8 mouse cellular contexts compared by ENCODE assay signal in genomic region chr3:79883092-79883491, GRCm38 (mm10). TPM values are rescaled to one million over a fixed set of nuclear protein-coding genes. Genes with fewer than 3 reads are reported as not detected.
A peak's percentile ranks its signal among the peaks of the same experiment; 100 is the strongest.
DNase-seq lines count a peak whose midpoint lies in the region; ATAC-seq and TF ChIP-seq lines count a peak whose summit lies in the region.

No protein-coding gene starts in this region.

- no peak overlapping the region for H3K9ac ChIP-seq in hindbrain, embryonic 11.5 days (ENCODE audit: low read depth, low read length)
- H3K9ac ChIP-seq in hindbrain, embryonic 16.5 days (ENCODE audit: low read depth, low read length) = no peak overlapping the region

- WGBS in hindbrain, embryonic 11.5 days = 48% methylated on average over 7 of the region's 7 CpGs
- 51% methylated on average over 7 of the region's 7 CpGs for WGBS in hindbrain, embryonic 16.5 days

- no peaks in the 10 kb centered on the region for H3K9me3 ChIP-seq in hindbrain, embryonic 11.5 days (ENCODE audit: control insufficient read depth, low read length)
- no peaks in the 10 kb centered on the region for H3K9me3 ChIP-seq in hindbrain, embryonic 16.5 days (ENCODE audit: control insufficient read depth, low read length)

- no peaks in the 10 kb centered on the region for H3K36me3 ChIP-seq in hindbrain, embryonic 11.5 days (ENCODE audit: control insufficient read depth, insufficient read depth, low read length)
- H3K36me3 ChIP-seq in hindbrain, embryonic 16.5 days (ENCODE audit: control insufficient read depth, insufficient read depth, low read length) = no peaks in the 10 kb centered on the region
- H3K36me3 ChIP-seq in testis, adult 2 months (ENCODE audit: control insufficient read depth, insufficient read depth, low read length) = no peaks in the 10 kb centered on the region

- H3K4me1 ChIP-seq in hindbrain, embryonic 11.5 days (replicated peaks; ENCODE audit: control insufficient read depth, insufficient read depth, low read length) = no peaks in the 10 kb centered on the region
- no peaks in the 10 kb centered on the region; the same call in 1 of the 2 replicates for H3K4me1 ChIP-seq in hindbrain, embryonic 16.5 days (ENCODE audit: control insufficient read depth, insufficient read depth, low read depth, low read length)
- peaks cover 4% of the 10 kb centered on the region; the same call in 1 of the 2 replicates for H3K4me1 ChIP-seq in testis, adult 2 months (ENCODE audit: control insufficient read depth, insufficient read depth, low read length)

- ATAC-seq in hindbrain, embryonic 11.5 days (ENCODE audit: low FRiP score) = 0 out of 2 replicates have a peak, but pooled peaks have one; percentile 17
- no peak for ATAC-seq in hindbrain, embryonic 16.5 days
- ATAC-seq in megakaryocyte-erythroid progenitor cell, adult 5-6 weeks (replicated peaks; ENCODE audit: low FRiP score, low TSS enrichment, poor library complexity, severe bottlenecking) = peak; percentile 83

- H3K4me2 ChIP-seq in hindbrain, embryonic 11.5 days (replicated peaks; ENCODE audit: low read depth, low read length) = no peak overlapping the region
- no peak overlapping the region for H3K4me2 ChIP-seq in hindbrain, embryonic 16.5 days (ENCODE audit: low read length)

- peak; percentile 42; the same call in 1 of the 2 replicates for TF ChIP-seq CTCF in testis, adult 2 months (IDR thresholded peaks at IDR 0.05; ENCODE audit: control insufficient read depth, insufficient read depth, insufficient replicate concordance, low read depth, low read length)

- DNase-seq in hindbrain, embryonic 11.5 days (ENCODE audit: low spot score) = peak; percentile 77
- peak; percentile 71 for DNase-seq in adrenal gland, adult 2 months
- peak; percentile 68 for DNase-seq in embryo, embryonic 10 days (ENCODE audit: low spot score)
- peak; percentile 40 to 74 for DNase-seq in heart, adult 9 months (ENCODE audit: low spot score in 2 of 2)
- peak; percentile 59 for DNase-seq in layer of hippocampus, adult 9-11 months

- no peak overlapping the region for H3K4me3 ChIP-seq in hindbrain, embryonic 11.5 days (ENCODE audit: low read depth, low read length)
- no peak overlapping the region for H3K4me3 ChIP-seq in hindbrain, embryonic 16.5 days (ENCODE audit: low read length)
- no peak overlapping the region for H3K4me3 ChIP-seq in testis, adult 2 months (ENCODE audit: control insufficient read depth, low read depth, low read length)

- no peak overlapping the region for H3K27ac ChIP-seq in hindbrain, embryonic 11.5 days (ENCODE audit: low read depth, low read length)
- no peak overlapping the region for H3K27ac ChIP-seq in hindbrain, embryonic 16.5 days (ENCODE audit: low read depth, low read length)
- H3K27ac ChIP-seq in testis, adult 2 months (ENCODE audit: control insufficient read depth, insufficient read depth, low read depth, low read length) = no peak overlapping the region

- H3K27me3 ChIP-seq in hindbrain, embryonic 11.5 days (ENCODE audit: control insufficient read depth, insufficient read depth, low read length) = no peaks in the 10 kb centered on the region
- peaks cover 4% of the 10 kb centered on the region; the same call in 1 of the 2 replicates for H3K27me3 ChIP-seq in hindbrain, embryonic 16.5 days (replicated peaks; ENCODE audit: control insufficient read depth, insufficient read depth, low read length)
- no peaks in the 10 kb centered on the region for H3K27me3 ChIP-seq in testis, adult 2 months (ENCODE audit: control insufficient read depth, insufficient read depth, low read length)

- no peak for TF ChIP-seq POLR2A in testis, adult 2 months (IDR thresholded peaks at IDR 0.05; ENCODE audit: control insufficient read depth, low read depth, low read length)

RNA-seq across cellular contexts. Expression of gene Fam198b, which starts 1.2 kb away (rescaled TPM):
- polyA plus RNA-seq in hindbrain, embryonic 11.5 days (2014; fragmentation: Nextera tagmentation; extraction: Ambion mirVana) = 3.1 and 3.6 TPM in 2 replicates
- polyA plus RNA-seq in hindbrain, embryonic 16.5 days (2015; fragmentation: Nextera tagmentation; extraction: Ambion mirVana) = 2.7 and 4.4 TPM in 2 replicates
- 10 to 100 TPM in 1 of 2 experiments, 1 to 10 TPM in 1; 6.2 to 31.2 TPM for total RNA-seq in adrenal gland, adult 2 months (2021)
- 2.8 and 5.4 TPM in 2 replicates for polyA plus RNA-seq in adrenal gland, adult 2 months (2012; rRNA removed)
- not detected in 2 replicates for total RNA-seq in megakaryocyte-erythroid progenitor cell, adult 5-6 weeks (2014; fragmentation: Nextera tagmentation)
- 0.23 TPM in 1 of 2 replicates, not detected in the other for total RNA-seq in megakaryocyte-erythroid progenitor cell, adult 5-6 weeks (2017)
- polyA plus RNA-seq in testis, adult 2 months (2012; rRNA removed) = 3.7 and 4.0 TPM in 2 replicates

RNA-seq across cellular contexts. Expression of gene Tmem144, which starts 30.5 kb away (rescaled TPM):
- 3.1 and 4.6 TPM in 2 replicates for polyA plus RNA-seq in hindbrain, embryonic 11.5 days (2014; fragmentation: Nextera tagmentation; extraction: Ambion mirVana)
- polyA plus RNA-seq in hindbrain, embryonic 16.5 days (2015; fragmentation: Nextera tagmentation; extraction: Ambion mirVana) = 2.2 and 2.3 TPM in 2 replicates
- 10 to 100 TPM in 1 of 2 experiments, 1 to 10 TPM in 1; 9.0 to 14.6 TPM for total RNA-seq in adrenal gland, adult 2 months (2021)
- 1.5 and 2.1 TPM in 2 replicates for polyA plus RNA-seq in adrenal gland, adult 2 months (2012; rRNA removed)
- not detected in 2 replicates for total RNA-seq in megakaryocyte-erythroid progenitor cell, adult 5-6 weeks (2014; fragmentation: Nextera tagmentation)
- total RNA-seq in megakaryocyte-erythroid progenitor cell, adult 5-6 weeks (2017) = 0.30 TPM in 1 of 2 replicates, not detected in the other
- 463 and 494 TPM in 2 replicates for polyA plus RNA-seq in testis, adult 2 months (2012; rRNA removed)

Comparison
In these comparisons a context has a peak if more than half of its experiments do, and no peak if none do; other contexts are left out.
1. RNA of gene Tmem144, which starts 30.5 kb away (polyA plus RNA-seq): 463 to 494 TPM in testis, adult 2 months; 3.1 to 4.6 TPM in hindbrain, embryonic 11.5 days, 2.2 to 2.3 TPM in hindbrain, embryonic 16.5 days and 1.5 to 2.1 TPM in adrenal gland, adult 2 months; every median in the first group is over 10 times any median in the second.
2. Peak in every context shown above with its lines, with median percentiles within 50 percentile points of each other: DNase-seq.